Mouse (Mus musculus): Measurements from ENCODE around the gene Casd1.
A peak's percentile ranks its signal among the peaks of the same experiment; 100 is the strongest.
"Not testable (repeated sequence)": the region's sequence is repeated elsewhere in the genome, so short reads cannot be mapped to it uniquely, and the experiment has no call there.

DNA sequence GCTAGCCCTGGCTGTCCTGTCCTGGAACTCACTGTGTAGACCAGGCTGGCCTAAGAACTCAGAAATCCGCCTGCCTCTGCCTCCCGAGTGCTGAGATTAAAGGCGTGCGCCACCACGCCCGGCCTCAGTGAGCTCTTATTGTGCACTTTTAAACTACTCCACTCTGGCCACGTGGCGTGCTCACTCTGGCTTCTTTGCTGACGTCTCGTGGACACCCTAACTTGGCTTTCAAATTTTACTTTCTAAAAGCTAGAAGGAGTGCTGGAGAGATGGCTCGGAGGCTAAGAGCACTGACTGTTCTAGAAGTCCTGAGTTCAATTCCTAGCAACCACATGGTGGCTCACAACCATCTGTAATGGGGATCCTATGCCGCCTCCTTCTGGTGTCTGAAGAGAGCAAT, 53.1 kb downstream of the Casd1 start:
- TF ChIP-seq MAFK (IDR thresholded peaks at IDR 0.05; ENCODE audit: insufficient replicate concordance, low read length); POLR2A (IDR thresholded peaks at IDR 0.05; ENCODE audit: low read depth, low read length); EP300 (IDR thresholded peaks at IDR 0.05; ENCODE audit: low read length); POLR2AphosphoS2 (IDR thresholded peaks at IDR 0.05; ENCODE audit: low read depth, low read length); ZKSCAN1 (IDR thresholded peaks at IDR 0.05; ENCODE audit: borderline replicate concordance, low read depth, low read length); PAX5 (IDR thresholded peaks at IDR 0.05; ENCODE audit: low read length); TBP (conservative IDR thresholded peaks at IDR 0.05; ENCODE audit: low read depth, low read length); MEF2A (IDR thresholded peaks at IDR 0.05; ENCODE audit: borderline replicate concordance, low read depth, low read length): not testable (repeated sequence)
- TF ChIP-seq CTCF (conservative IDR thresholded peaks at IDR 0.05 in 1 of 2, IDR thresholded peaks at IDR 0.05 in 1 of 2; ENCODE audit: low read depth in 2 of 2, low read length in 2 of 2) (peak in 1 of 2 experiments; percentile 48; a peak in 2 of 4 replicates), RAD21 (IDR thresholded peaks at IDR 0.05; ENCODE audit: low read depth, low read length) (peak; percentile 9)
